Mouse (Mus musculus) midbrain, embryonic 11.5 days (tissue): ENCODE results near the gene Bcar3. TPM values are rescaled to one million over a fixed set of nuclear protein-coding genes. Genes with fewer than 3 reads are reported as not detected.

ENCODE experiments used
- ATAC-seq: fragments of 200-750 bp; cut with Nextera tagmentation; 2 replicates; pipeline ENCODE4 v1.8.0; 2017; ENCODE audit warnings: moderate TSS enrichment, moderate library complexity; ENCODE audit not compliant: low FRiP score
- DNase-seq: peaks from one replicate; pipeline ENCODE4 v3.0.0; 2015; ENCODE audit warnings: low spot score; ENCODE audit errors: missing footprints
- H3K27ac ChIP-seq: fragments of 300-500 bp; sonication (generic); 2 replicates; pipeline ENCODE4 v1.5.1; 2014; ENCODE audit warnings: low read depth, low read length
- H3K27me3 ChIP-seq: fragments of 300-500 bp; sonication (generic); 2 replicates; pipeline ENCODE4 v1.6.1; 2014; ENCODE audit warnings: mild to moderate bottlenecking, low read length, moderate library complexity, mixed read lengths; ENCODE audit not compliant: control insufficient read depth, insufficient read depth
- H3K36me3 ChIP-seq: fragments of 300-500 bp; sonication (generic); 2 replicates; pipeline ENCODE4 v1.6.1; 2014; ENCODE audit warnings: mild to moderate bottlenecking, low read length, moderate library complexity, mixed read lengths; ENCODE audit not compliant: control insufficient read depth, insufficient read depth
- H3K4me1 ChIP-seq: fragments of 300-500 bp; sonication (generic); 2 replicates; pipeline ENCODE4 v1.6.1; 2014; ENCODE audit warnings: low read length; ENCODE audit not compliant: control insufficient read depth, insufficient read depth
- H3K4me2 ChIP-seq: fragments of 300-500 bp; sonication (generic); 2 replicates; pipeline ENCODE4 v1.6.1; 2014; ENCODE audit warnings: mild to moderate bottlenecking, moderate library complexity
- H3K4me3 ChIP-seq: fragments of 300-500 bp; sonication (generic); 2 replicates; pipeline ENCODE4 v1.5.1; 2014; ENCODE audit warnings: low read depth, low read length
- H3K9ac ChIP-seq: fragments of 300-500 bp; sonication (generic); 2 replicates; pipeline ENCODE4 v1.6.1; 2014; ENCODE audit warnings: low read length
- H3K9me3 ChIP-seq: fragments of 300-500 bp; sonication (generic); 2 replicates; pipeline ENCODE4 v1.6.1; 2016; ENCODE audit warnings: low read length; ENCODE audit not compliant: control insufficient read depth
- WGBS: fragments of 180-500 bp; shearing (Covaris S2); extraction: QIAGEN DNeasy Blood & Tissue Kit; methylation state at CpG from one replicate; pipeline ENCODE4 v1.1.7; 2014; 5-methylcytosine and 5-hydroxymethylcytosine counted together
- polyA plus RNA-seq: library from polyadenylated mRNA; unstranded; fragments of >200 nt; fragmentation: Nextera tagmentation; extraction: Ambion mirVana; gene quantifications from 2 replicates; pipeline ENCODE4 v1.2.1, GENCODE M21; 2014

Gene Bcar3
- polyA plus RNA-seq, 1 experiment from 2014 or later, result 16.7 TPM

DNA sequence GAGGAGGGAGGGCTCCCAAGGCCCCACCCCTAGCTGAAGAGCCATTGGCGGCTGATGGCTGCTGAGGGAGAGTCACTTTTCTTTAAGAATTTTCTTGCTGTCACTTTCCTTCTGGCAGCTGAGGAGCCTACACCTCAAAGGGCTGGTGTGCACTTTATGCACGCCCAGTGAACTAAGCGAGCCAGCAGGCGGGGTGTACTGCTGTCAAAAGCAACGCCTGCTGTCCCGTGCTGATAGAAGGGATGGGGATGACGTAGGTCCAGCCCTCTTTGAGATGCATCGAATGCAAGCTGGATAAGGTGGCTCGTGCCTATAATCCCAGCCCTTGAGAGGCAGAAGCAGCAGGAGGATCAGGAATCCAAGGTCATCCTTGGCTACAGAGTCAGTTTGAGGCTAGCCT lies 207.0 kb downstream of the Bcar3 start:
- Histone ChIP-seq H3K4me3 (no peak overlapping the region), H3K4me2 (no peak overlapping the region), H3K36me3 (no peaks in the 10 kb centered on the region), H3K9ac (no peak overlapping the region), H3K27me3 (no peaks in the 10 kb centered on the region), H3K4me1 (no peaks in the 10 kb centered on the region), H3K9me3 (no peaks in the 10 kb centered on the region), H3K27ac (no peak overlapping the region)
- DNase-seq (no peak), ATAC-seq (no peak)
- WGBS, result 89% methylated on average over 9 of the region's 9 CpGs

DNA sequence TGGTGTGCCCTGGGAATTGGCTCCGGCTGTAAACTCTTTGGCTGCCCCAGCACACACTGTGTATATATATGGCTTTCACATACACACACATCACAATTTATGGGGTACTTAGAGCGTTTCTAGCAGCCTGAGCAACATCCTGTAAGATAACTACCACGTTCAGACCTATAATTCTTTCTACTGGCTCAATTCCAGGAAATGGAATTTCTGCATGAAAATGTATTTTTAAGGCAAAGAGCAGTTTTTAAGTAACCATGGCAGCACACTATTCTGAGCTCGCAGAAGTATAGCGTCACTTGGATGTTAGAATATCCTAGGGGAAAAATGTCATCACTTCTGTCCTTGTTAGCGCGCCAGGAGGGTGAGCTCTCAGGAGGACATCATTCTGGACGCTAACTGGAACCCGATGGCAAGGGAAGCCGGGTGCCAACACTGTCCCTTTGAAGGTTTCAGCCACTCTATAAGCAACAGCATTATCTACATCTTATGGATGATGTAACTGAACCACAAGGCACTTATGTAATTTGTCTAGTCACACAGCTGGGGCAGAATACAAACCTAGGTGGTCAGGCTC lies 212.5 kb downstream of the Bcar3 start:
- H3K9me3 ChIP-seq, result no peaks in the 10 kb centered on the region
- no peak overlapping the region for H3K4me3 ChIP-seq
- H3K27ac ChIP-seq, result no peak overlapping the region
- no peak overlapping the region for H3K4me2 ChIP-seq
- no peaks in the 10 kb centered on the region for H3K4me1 ChIP-seq
- no peaks in the 10 kb centered on the region for H3K36me3 ChIP-seq
- no peak for ATAC-seq
- H3K27me3 ChIP-seq, result no peaks in the 10 kb centered on the region
- H3K9ac ChIP-seq, result no peak overlapping the region
- WGBS, result 94% methylated on average over 10 of the region's 10 CpGs
- no peak for DNase-seq

DNA sequence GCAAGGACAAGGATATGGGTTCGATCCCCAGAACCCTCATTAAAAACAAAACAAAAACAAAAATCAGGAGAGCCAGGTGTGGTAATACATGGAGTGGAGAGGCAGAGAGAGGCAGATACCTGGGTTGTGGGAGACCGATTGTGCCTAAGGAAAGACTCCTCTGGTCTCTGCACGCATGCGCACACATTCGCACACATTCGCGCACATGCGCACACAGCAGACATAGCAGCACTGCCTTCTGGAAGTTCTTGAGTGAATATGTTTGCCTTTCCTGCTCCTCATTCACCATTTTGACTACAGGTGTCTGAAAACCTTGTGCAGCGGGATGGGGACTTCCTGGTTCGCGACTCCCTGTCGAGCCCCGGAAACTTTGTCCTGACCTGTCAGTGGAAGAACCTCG lies 213.9 kb downstream of the Bcar3 start:
- no peaks in the 10 kb centered on the region for H3K9me3 ChIP-seq
- no peaks in the 10 kb centered on the region for H3K4me1 ChIP-seq
- H3K9ac ChIP-seq, result no peak overlapping the region
- no peak overlapping the region for H3K4me3 ChIP-seq
- H3K27me3 ChIP-seq, result no peaks in the 10 kb centered on the region
- H3K36me3 ChIP-seq, result 0 out of 2 replicates have a peak, but pooled peaks cover 2% of the 10 kb centered on the region
- DNase-seq, result no peak
- ATAC-seq, result no peak
- no peak overlapping the region for H3K4me2 ChIP-seq
- H3K27ac ChIP-seq, result no peak overlapping the region
- 97% methylated on average over 14 of the region's 14 CpGs for WGBS

DNA sequence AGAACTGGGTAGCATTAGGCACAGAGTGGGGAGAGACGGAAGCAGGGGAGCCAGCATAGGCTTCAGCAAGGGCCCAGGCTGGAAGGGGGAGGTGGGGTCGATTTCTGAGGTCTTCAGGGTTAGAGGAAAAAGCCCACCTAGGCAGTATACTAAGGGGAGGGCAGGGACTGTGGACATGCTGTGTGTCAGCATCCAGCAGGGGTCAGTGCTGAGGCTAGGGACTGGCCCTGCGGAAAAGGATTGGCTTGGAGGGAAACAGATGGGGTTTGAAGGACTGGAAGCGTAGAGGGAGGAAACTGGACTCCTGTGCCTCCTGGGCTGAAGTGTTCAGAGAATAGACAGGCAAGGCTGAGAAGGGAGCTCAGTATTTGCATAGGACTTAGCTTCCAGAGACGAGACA lies 215.1 kb downstream of the Bcar3 start:
- peak; percentile 80 for ATAC-seq
- no peak overlapping the region for H3K4me2 ChIP-seq
- peak; percentile 93 for DNase-seq
- H3K27ac ChIP-seq, result no peak overlapping the region
- no peaks in the 10 kb centered on the region for H3K27me3 ChIP-seq
- H3K9ac ChIP-seq, result no peak overlapping the region
- WGBS, result 47% methylated on average over 5 of the region's 5 CpGs
- no peaks in the 10 kb centered on the region for H3K4me1 ChIP-seq
- H3K9me3 ChIP-seq, result no peaks in the 10 kb centered on the region
- H3K4me3 ChIP-seq, result no peak overlapping the region
- H3K36me3 ChIP-seq, result 0 out of 2 replicates have a peak, but pooled peaks cover 2% of the 10 kb centered on the region

DNA sequence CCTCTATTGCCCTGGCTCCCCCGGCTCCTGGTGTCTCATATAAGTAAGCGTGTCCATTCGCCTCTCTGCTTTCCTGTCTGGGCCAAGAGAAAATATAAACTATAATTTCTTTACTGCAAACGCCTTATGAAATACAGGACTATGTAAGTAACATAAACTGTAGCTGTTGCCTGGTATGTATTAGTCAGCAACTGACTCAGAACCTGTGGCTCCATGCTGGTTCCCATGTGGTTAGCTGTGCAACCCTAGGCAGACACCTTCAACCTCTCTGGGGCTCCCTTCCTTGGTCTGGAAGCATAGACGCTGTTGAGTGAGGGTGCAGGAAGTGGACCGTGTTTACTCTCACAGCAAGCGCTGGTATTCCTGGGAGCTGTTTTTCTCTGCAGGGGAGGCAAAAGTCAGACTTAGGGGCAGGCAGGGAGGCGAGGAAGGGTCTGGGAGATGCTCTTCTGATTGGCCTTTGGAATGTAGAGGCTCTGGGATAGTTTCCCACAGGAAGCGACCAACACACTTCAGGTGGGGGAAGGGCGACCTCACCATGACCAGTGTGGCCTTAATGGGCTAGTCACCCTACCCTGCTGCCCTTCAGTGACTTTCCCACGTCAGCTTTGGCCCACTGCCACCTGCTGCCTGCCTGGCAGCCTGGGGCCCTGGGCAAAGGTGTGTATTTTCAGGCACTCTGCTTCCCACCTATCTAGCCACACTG lies 215.8 kb downstream of the Bcar3 start:
- H3K36me3 ChIP-seq, result 0 out of 2 replicates have a peak, but pooled peaks cover 2% of the 10 kb centered on the region
- 75% methylated on average over 11 of the region's 11 CpGs for WGBS
- H3K9ac ChIP-seq, result no peak overlapping the region
- no peak for ATAC-seq
- no peak for DNase-seq
- H3K4me3 ChIP-seq, result no peak overlapping the region
- H3K4me1 ChIP-seq, result no peaks in the 10 kb centered on the region
- no peak overlapping the region for H3K4me2 ChIP-seq
- H3K9me3 ChIP-seq, result no peaks in the 10 kb centered on the region
- no peak overlapping the region for H3K27ac ChIP-seq
- no peaks in the 10 kb centered on the region for H3K27me3 ChIP-seq

DNA sequence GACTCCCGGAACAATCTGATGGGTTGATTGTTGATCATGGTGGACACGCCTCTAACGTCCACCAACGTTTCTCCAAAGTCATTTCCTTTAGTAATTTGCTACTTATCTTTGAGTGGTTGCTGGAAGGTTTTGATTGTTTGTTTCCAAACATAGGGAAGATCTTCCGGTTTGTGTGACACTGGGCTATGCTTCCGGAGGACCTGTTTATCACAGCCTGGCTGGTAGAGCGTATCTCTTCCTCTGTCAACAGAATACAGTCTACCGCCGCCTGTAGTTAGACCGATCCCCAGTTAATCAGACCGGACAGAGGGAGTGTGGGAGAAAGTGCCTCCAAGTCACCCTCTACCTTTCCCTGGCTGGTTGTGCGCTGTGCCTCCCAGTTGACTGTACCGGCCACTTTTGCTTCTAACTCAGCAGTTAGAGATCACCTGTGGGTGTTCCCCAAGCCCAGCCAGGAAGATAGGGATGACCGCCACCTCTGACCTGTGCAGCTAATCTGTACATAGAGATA lies 216.4 kb downstream of the Bcar3 start:
- Histone ChIP-seq H3K4me1 (no peaks in the 10 kb centered on the region), H3K4me2 (no peak overlapping the region), H3K4me3 (no peak overlapping the region), H3K36me3 (0 out of 2 replicates have a peak, but pooled peaks cover 2% of the 10 kb centered on the region), H3K27me3 (no peaks in the 10 kb centered on the region), H3K27ac (no peak overlapping the region), H3K9ac (no peak overlapping the region), H3K9me3 (no peaks in the 10 kb centered on the region)
- DNase-seq, result no peak
- ATAC-seq, result no peak
- 94% methylated on average over 14 of the region's 14 CpGs for WGBS

DNA sequence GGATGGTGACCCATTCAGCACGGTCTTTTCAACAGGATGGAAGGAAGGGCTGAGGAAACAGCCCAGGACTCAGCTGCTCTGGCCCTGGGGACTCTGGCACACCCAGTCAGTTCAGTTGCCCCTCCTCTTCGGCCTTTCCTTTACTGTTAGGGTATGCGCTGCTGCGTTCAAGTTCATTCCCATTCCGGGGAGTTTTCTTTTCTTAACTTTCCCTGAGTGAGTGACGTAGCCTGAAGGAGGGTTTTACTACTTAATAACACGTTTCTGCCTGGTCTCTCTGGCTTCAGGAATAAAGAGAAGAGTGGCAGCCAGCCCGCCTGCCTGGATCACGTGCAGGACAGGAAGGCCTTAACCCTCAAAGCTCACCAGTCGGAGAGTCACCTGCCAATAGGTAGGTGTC lies 217.0 kb downstream of the Bcar3 start:
- no peak overlapping the region for H3K4me2 ChIP-seq
- DNase-seq (no peak), ATAC-seq (no peak)
- no peaks in the 10 kb centered on the region for H3K9me3 ChIP-seq
- 0 out of 2 replicates have a peak, but pooled peaks cover 2% of the 10 kb centered on the region for H3K36me3 ChIP-seq
- H3K27ac ChIP-seq, result no peak overlapping the region
- H3K9ac ChIP-seq, result no peak overlapping the region
- 86% methylated on average over 10 of the region's 10 CpGs for WGBS
- H3K4me3 ChIP-seq, result no peak overlapping the region
- H3K4me1 ChIP-seq, result no peaks in the 10 kb centered on the region
- H3K27me3 ChIP-seq, result no peaks in the 10 kb centered on the region

DNA sequence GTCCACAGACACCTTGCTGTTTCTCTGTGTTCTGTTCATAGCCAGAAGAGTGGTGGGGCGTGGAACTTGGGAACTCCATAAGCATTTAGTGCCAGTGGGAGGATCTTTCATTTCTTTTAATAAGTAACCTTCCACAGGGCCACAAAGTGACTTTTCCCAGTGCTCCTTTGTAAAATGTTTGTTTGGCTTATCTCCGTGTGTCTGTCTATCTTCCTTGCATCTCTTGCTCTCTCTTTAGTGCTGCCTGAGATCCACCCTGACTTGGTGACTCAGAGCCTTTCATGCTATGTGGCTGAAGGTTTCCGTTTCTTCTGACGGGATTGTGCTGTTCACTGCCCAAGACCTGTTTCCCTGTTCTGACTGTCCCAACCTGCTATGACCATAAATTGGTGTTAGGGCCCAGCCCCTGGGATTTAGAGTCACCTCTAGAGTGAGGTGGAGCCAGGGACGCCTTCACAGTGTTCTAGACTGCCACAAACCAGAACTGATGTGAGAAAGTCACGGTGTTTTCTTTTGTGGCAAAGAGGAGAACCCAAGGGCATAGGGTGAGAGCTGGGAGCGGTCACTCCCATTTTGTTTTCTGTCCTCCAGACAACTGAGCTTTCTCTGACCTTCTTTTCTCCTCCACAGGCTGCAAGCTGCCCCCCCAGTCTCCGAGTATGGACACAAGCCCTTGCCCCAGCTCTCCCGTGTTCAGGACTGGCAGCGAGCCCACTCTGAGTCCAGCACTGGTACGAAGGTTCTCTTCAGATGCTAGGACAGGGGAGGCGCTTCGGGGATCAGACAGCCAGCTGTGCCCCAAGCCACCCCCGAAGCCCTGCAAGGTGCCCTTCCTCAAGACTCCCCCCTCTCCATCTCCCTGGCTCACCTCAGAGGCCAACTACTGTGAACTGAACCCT lies 218.0 kb downstream of the Bcar3 start:
- H3K9me3 ChIP-seq, result no peaks in the 10 kb centered on the region
- H3K4me2 ChIP-seq, result no peak overlapping the region
- H3K4me1 ChIP-seq, result no peaks in the 10 kb centered on the region
- H3K9ac ChIP-seq, result no peak overlapping the region
- 0 out of 2 replicates have a peak, but pooled peaks cover 2% of the 10 kb centered on the region for H3K36me3 ChIP-seq
- DNase-seq, result no peak
- H3K27ac ChIP-seq, result no peak overlapping the region
- no peak for ATAC-seq
- H3K4me3 ChIP-seq, result no peak overlapping the region
- WGBS, result 90% methylated on average over 14 of the region's 14 CpGs
- no peaks in the 10 kb centered on the region for H3K27me3 ChIP-seq
